Mouse (Mus musculus) stomach, postnatal 0 days (tissue): ENCODE measurements around the gene Olfr786. TPM values are rescaled to one million over a fixed set of nuclear protein-coding genes. Genes with fewer than 3 reads are reported as not detected.

Experiments
- ATAC-seq: fragments of 200-750 bp; cut with Nextera tagmentation; 2 replicates; pipeline ENCODE4 v1.8.0; 2017; ENCODE audit not compliant: low FRiP score, low TSS enrichment
- DNase-seq: peaks from one replicate; pipeline ENCODE4 v3.0.0-alpha.2; 2016; ENCODE audit warnings: low spot score
- H3K27ac ChIP-seq: fragments of 300-500 bp; sonication (generic); replicated peaks from 2 replicates; pipeline ENCODE4 v1.5.1; 2014; ENCODE audit warnings: mild to moderate bottlenecking, control low read depth
- H3K27me3 ChIP-seq: fragments of 300-500 bp; sonication (generic); 2 replicates; pipeline ENCODE4 v1.6.1; 2014; ENCODE audit warnings: low read length; ENCODE audit not compliant: control insufficient read depth, insufficient read depth
- H3K36me3 ChIP-seq: fragments of 300-500 bp; sonication (generic); 2 replicates; pipeline ENCODE4 v1.6.1; 2014; ENCODE audit warnings: low read length, mixed read lengths; ENCODE audit not compliant: control insufficient read depth, insufficient read depth
- H3K4me1 ChIP-seq: fragments of 300-500 bp; sonication (generic); replicated peaks from 2 replicates; pipeline ENCODE4 v1.6.1; 2014; ENCODE audit warnings: antibody characterized with exemption; ENCODE audit not compliant: control insufficient read depth, insufficient read depth
- H3K4me2 ChIP-seq: fragments of 300-500 bp; sonication (generic); replicated peaks from 2 replicates; pipeline ENCODE4 v1.6.1; 2014; ENCODE audit warnings: low read depth, mild to moderate bottlenecking, control low read depth, moderate library complexity
- H3K4me3 ChIP-seq: fragments of 300-500 bp; sonication (generic); 2 replicates; pipeline ENCODE4 v1.5.1; 2014; ENCODE audit warnings: low read depth, low read length, control low read depth
- H3K9ac ChIP-seq: fragments of 300-500 bp; sonication (generic); 2 replicates; pipeline ENCODE4 v1.6.1; 2014; ENCODE audit warnings: mild to moderate bottlenecking, low read length, control low read depth, mixed read lengths
- H3K9me3 ChIP-seq: fragments of 300-500 bp; sonication (generic); 2 replicates; pipeline ENCODE4 v1.6.1; 2016; ENCODE audit warnings: low read length; ENCODE audit not compliant: control insufficient read depth
- CTCF ChIP-seq: IDR thresholded peaks from 2 replicates; pipeline ENCODE4 v1.5.1; 2016; ENCODE audit warnings: antibody characterized with exemption, low read depth, mild to moderate bottlenecking, moderate library complexity
- EP300 ChIP-seq: optimal IDR thresholded peaks from 2 replicates; pipeline ENCODE3; 2016; ENCODE audit warnings: antibody characterized with exemption
- WGBS: fragments of 180-500 bp; shearing (Covaris S2); extraction: QIAGEN DNeasy Blood & Tissue Kit; methylation state at CpG from one replicate; pipeline ENCODE4 v1.1.7; 2014; 5-methylcytosine and 5-hydroxymethylcytosine counted together
- polyA plus RNA-seq: library from polyadenylated mRNA; unstranded; fragments of >200 nt; fragmentation: Nextera tagmentation; extraction: Ambion mirVana; gene quantifications from 2 replicates; pipeline ENCODE4 v1.2.1, GENCODE M21; 2015

Gene Olfr786
- polyA plus RNA-seq, 1 experiment from 2014 or later: not detected

DNA sequence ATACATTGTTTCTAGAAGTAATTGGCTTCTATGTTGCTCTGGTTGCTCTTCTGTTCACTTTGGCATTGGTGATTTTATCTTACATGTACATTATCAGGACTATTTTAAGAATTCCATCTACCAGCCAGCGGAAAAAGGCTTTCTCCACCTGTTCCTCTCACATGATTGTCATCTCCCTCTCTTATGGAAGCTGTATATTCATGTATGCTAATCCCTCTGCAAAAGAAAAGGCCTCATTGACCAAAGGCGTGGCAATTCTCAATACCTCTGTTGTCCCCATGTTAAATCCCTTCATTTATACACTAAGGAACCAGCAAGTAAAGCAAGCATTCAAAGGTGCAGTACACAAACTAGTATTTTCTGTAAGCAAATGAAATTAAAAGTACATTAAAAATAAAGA is 46.1 kb downstream of the Olfr786 start:
- DNase-seq (no peak), ATAC-seq (no peak)
- no peak overlapping the region for H3K4me3 ChIP-seq
- no peak overlapping the region for H3K9ac ChIP-seq
- H3K36me3 ChIP-seq: no peaks in the 10 kb centered on the region
- H3K9me3 ChIP-seq: no peaks in the 10 kb centered on the region
- H3K27ac ChIP-seq: no peak overlapping the region
- no peak for TF ChIP-seq EP300
- TF ChIP-seq CTCF: no peak
- H3K4me1 ChIP-seq: no peaks in the 10 kb centered on the region
- no peaks in the 10 kb centered on the region for H3K27me3 ChIP-seq
- WGBS: 61% methylated on average over 2 of the region's 2 CpGs
- H3K4me2 ChIP-seq: no peak overlapping the region

DNA sequence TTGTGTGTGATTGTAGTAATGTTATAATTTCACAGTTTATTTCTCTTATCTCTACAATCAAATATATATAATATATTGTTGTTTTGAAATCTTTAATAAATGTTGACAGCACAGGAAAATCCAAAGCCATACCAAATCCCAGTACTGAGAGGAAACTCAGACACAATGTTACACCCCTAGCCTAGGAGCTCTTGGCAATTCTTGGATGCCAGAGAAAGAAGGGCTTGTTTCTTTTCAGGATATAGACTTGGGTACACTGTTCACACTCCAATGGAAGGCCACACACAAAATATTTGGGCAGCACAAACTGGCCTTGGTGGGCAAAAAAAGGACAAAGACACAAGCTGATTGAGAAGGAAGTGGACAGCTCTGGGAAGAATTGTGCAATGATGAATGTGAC is 46.6 kb downstream of the Olfr786 start:
- TF ChIP-seq EP300: no peak
- TF ChIP-seq CTCF: no peak
- Histone ChIP-seq H3K27ac (no peak overlapping the region), H3K9ac (no peak overlapping the region), H3K36me3 (no peaks in the 10 kb centered on the region), H3K4me3 (no peak overlapping the region), H3K9me3 (no peaks in the 10 kb centered on the region), H3K27me3 (no peaks in the 10 kb centered on the region), H3K4me1 (no peaks in the 10 kb centered on the region), H3K4me2 (no peak overlapping the region)
- no peak for DNase-seq
- no peak for ATAC-seq

DNA sequence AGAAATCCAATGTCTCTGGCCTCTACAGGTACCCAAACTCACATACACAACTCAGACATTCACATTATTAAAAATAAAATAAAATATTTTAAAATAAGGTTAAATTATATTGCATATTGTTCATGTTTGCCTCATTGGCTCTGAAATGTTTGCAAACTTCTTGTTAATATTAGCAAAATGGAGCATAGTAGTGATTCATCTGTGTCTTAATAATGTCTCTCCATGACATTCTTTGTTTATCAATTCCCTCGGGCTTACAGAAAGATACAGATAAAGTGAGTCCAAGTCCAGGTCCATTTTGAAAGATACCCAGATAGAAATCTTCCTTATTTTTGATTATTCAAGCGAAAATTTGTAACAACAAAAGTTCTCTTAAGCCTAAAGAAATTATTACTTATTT is 57.3 kb downstream of the Olfr786 start, which contains the start of gene Olfr789:
Olfr789 (plus strand) TSS at position 301 of the 400 bp plus-strand sequence.
- WGBS: 44% methylated on average over 2 of the region's 2 CpGs
- H3K27me3 ChIP-seq: no peaks in the 10 kb centered on the region
- TF ChIP-seq CTCF (no peak), EP300 (no peak)
- H3K27ac ChIP-seq: no peak within 1 kb of the TSS
- H3K36me3 ChIP-seq: no peaks in the 10 kb centered on the region
- no peaks in the 10 kb centered on the region for H3K4me1 ChIP-seq
- ATAC-seq (no peak), DNase-seq (no peak)
- no peak within 1 kb of the TSS for H3K9ac ChIP-seq
- H3K9me3 ChIP-seq: no peaks in the 10 kb centered on the region
- H3K4me3 ChIP-seq: no peak within 1 kb of the TSS
- H3K4me2 ChIP-seq: no peak within 1 kb of the TSS

Other genes starting within 250 kb of the Olfr786 start
- gene Olfr772, start 249.4 kb upstream of the Olfr786 start, polyA plus RNA-seq: not detected in 2 replicates
- gene Olfr773, start 239.9 kb upstream of the Olfr786 start, polyA plus RNA-seq: not detected in 2 replicates
- not detected in 2 replicates for gene Olfr774, start 191.1 kb upstream of the Olfr786 start, polyA plus RNA-seq
- not detected in 2 replicates for gene Olfr775, start 178.9 kb upstream of the Olfr786 start, polyA plus RNA-seq
- not detected in 2 replicates for gene Olfr776, start 168.2 kb upstream of the Olfr786 start, polyA plus RNA-seq
- gene Olfr777, start 155.8 kb upstream of the Olfr786 start, polyA plus RNA-seq: not detected in 2 replicates
- not detected in 2 replicates for gene Olfr780, start 109.2 kb upstream of the Olfr786 start, polyA plus RNA-seq
- gene Olfr781, start 98.5 kb upstream of the Olfr786 start, polyA plus RNA-seq: not detected in 2 replicates
- gene Olfr782, start 78.5 kb upstream of the Olfr786 start, polyA plus RNA-seq: not detected in 2 replicates
- gene Olfr784, start 43.2 kb upstream of the Olfr786 start, polyA plus RNA-seq: 0.04 TPM in 1 of 2 replicates, not detected in the other
- gene Olfr785, start 21.9 kb upstream of the Olfr786 start, polyA plus RNA-seq: not detected in 2 replicates
- gene Olfr787, start 34.6 kb downstream of the Olfr786 start, polyA plus RNA-seq: not detected in 2 replicates
- gene Olfr788, start 43.7 kb downstream of the Olfr786 start, polyA plus RNA-seq: not detected in 2 replicates
- gene Olfr789, start 57.4 kb downstream of the Olfr786 start, polyA plus RNA-seq: not detected in 2 replicates
- not detected in 2 replicates for gene Olfr790, start 71.2 kb downstream of the Olfr786 start, polyA plus RNA-seq
- gene Olfr791, start 94.5 kb downstream of the Olfr786 start, polyA plus RNA-seq: not detected in 2 replicates
- not detected in 2 replicates for gene Olfr792, start 111.9 kb downstream of the Olfr786 start, polyA plus RNA-seq
- not detected in 2 replicates for gene Olfr794, start 140.3 kb downstream of the Olfr786 start, polyA plus RNA-seq
- gene Olfr796, start 185.3 kb downstream of the Olfr786 start, polyA plus RNA-seq: not detected in 2 replicates
- gene Olfr798, start 200.6 kb downstream of the Olfr786 start, polyA plus RNA-seq: not detected in 2 replicates
- not detected in 2 replicates for gene Olfr799, start 210.2 kb downstream of the Olfr786 start, polyA plus RNA-seq
- not detected in 2 replicates for gene Olfr800, start 230.4 kb downstream of the Olfr786 start, polyA plus RNA-seq
- gene Olfr801, start 246.6 kb downstream of the Olfr786 start, polyA plus RNA-seq: 0.02 TPM in 1 of 2 replicates, not detected in the other